Mouse (Mus musculus): ENCODE measurements around the gene Intu. TPM values are rescaled to one million over a fixed set of nuclear protein-coding genes. Genes with fewer than 3 reads are reported as not detected.

The Intu gene
- polyA plus RNA-seq, 2 experiments = 2.8 to 6.4 TPM

DNA sequence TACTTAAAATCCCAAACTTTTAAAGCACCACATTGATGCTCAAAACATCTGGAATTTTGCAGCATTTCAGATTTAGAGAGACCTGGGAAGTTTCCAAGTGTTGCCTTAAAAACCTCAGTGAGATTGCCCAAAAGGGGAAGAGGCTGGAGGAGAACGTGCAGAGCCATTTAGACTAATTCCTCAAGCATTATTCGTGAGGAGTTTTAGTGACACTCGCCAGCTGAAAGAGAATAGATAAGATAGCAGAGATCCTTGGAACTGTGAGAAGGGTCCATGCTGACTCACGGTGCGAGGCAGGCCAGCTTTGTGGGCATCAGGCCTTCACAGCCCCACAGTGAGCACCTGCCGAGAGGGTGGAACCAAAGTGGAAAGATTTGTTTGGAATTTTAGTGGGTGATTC, 137.8 kb downstream of the Intu start:
- H3K36me3 ChIP-seq (ENCODE audit: control insufficient read depth, insufficient read depth, low read length) = peaks cover 9% of the 10 kb centered on the region; the same call in 1 of the 2 replicates
- no peak overlapping the region for H3K4me3 ChIP-seq (replicated peaks; ENCODE audit: low read length)
- ATAC-seq (ENCODE audit: low FRiP score, low read depth) = no peak
- H3K9ac ChIP-seq (ENCODE audit: low read depth, low read length, severe bottlenecking) = no peak overlapping the region
- no peak overlapping the region for H3K4me2 ChIP-seq (replicated peaks; ENCODE audit: low read depth, low read length, severe bottlenecking)
- H3K9me3 ChIP-seq (ENCODE audit: control insufficient read depth, low read length) = no peaks in the 10 kb centered on the region
- H3K27me3 ChIP-seq (ENCODE audit: control insufficient read depth, insufficient read depth, low read length) = no peaks in the 10 kb centered on the region
- no peak overlapping the region for H3K27ac ChIP-seq (replicated peaks; ENCODE audit: low read depth, low read length)
- WGBS = 67% methylated on average over 6 of the region's 6 CpGs
- no peak for TF ChIP-seq POLR2A (IDR thresholded peaks at IDR 0.05; ENCODE audit: borderline replicate concordance, extremely low read depth, insufficient read depth, insufficient read length)
- no peaks in the 10 kb centered on the region; the same call in 1 of the 2 replicates for H3K4me1 ChIP-seq (ENCODE audit: control insufficient read depth, insufficient read depth, low read length)
- no peak for DNase-seq (ENCODE audit: low spot score)

DNA sequence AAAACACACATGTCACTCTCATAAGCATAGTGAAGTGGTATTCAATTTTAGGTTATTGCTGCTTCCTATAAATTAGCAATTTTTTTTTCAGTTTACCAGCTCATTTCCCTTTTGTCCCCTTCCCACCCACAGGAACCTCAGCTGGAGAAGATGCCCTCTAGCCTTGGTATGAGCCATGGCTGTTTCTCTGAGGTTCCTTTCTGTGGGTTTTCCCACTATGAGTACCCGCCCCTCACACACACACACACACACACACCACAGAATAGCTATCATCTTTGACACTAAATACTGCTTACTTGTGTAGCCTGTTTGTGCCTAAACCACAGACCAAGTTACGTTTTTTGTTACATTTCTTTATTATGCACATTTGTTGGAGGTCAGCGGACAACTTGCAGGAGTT, 138.3 kb downstream of the Intu start:
- Histone ChIP-seq H3K27ac (replicated peaks; ENCODE audit: low read depth, low read length) (no peak overlapping the region), H3K9me3 (ENCODE audit: control insufficient read depth, low read length) (no peaks in the 10 kb centered on the region), H3K4me1 (ENCODE audit: control insufficient read depth, insufficient read depth, low read length) (no peaks in the 10 kb centered on the region; the same call in 1 of the 2 replicates), H3K4me2 (replicated peaks; ENCODE audit: low read depth, low read length, severe bottlenecking) (no peak overlapping the region), H3K9ac (ENCODE audit: low read depth, low read length, severe bottlenecking) (no peak overlapping the region), H3K27me3 (ENCODE audit: control insufficient read depth, insufficient read depth, low read length) (no peaks in the 10 kb centered on the region), H3K36me3 (ENCODE audit: control insufficient read depth, insufficient read depth, low read length) (peaks cover 7% of the 10 kb centered on the region; the same call in 1 of the 2 replicates), H3K4me3 (replicated peaks; ENCODE audit: low read length) (no peak overlapping the region)
- DNase-seq (ENCODE audit: low spot score) = no peak
- ATAC-seq (ENCODE audit: low FRiP score, low read depth) = no peak
- TF ChIP-seq POLR2A (IDR thresholded peaks at IDR 0.05; ENCODE audit: borderline replicate concordance, extremely low read depth, insufficient read depth, insufficient read length) = no peak
- 94% methylated on average over 3 of the region's 3 CpGs for WGBS

DNA sequence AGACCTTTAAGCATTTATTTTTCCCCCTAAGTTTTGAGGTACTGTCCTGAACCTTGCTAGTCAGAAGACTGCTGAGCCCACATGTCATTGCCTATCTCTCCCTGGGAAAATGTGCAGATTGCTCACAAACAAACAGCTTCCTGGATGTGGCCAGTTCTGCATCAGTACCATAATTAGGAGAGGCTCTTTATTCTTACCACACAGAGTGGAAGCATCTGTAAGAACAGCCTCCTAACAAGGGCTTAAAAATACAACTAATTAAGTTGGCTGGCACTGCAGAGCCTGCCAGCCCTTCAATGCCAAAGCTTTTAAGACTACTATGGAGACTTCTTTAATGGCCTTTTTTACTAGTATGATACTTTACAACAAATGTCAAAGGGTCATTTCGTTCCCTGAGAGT, 142.4 kb downstream of the Intu start:
- no peak for ATAC-seq (ENCODE audit: low FRiP score, low read depth)
- 29% methylated on average over 1 of the region's 1 CpGs for WGBS

DNA sequence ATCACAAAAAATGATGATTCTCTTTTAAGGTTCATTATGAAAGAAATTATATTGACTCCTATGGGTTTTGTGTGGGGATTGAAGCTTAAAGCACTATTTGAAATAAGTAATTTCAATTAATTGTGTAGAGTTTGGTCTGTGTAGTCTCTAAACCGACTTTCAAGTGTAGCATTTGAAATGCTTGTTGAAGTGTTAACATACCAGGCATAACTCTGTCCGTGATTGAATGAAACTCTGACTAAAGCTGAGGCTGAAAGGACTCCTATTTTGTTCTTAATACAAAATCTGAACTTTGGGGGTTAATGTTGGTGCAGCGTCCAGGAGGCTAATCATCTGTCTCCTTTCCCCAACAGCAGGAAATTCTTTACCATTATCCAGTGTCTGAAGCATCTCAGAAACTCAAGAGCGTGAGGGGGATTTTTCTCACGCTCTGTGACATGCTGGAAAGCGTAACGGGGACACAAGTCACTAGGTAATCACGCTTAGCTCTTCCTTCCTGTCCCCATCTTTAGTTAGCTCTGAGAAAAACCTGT, 143.9 kb downstream of the Intu start:
- TF ChIP-seq POLR2A (IDR thresholded peaks at IDR 0.05; ENCODE audit: borderline replicate concordance, extremely low read depth, insufficient read depth, insufficient read length) = no peak
- no peaks in the 10 kb centered on the region for H3K27me3 ChIP-seq (ENCODE audit: control insufficient read depth, insufficient read depth, low read length)
- no peak overlapping the region for H3K4me3 ChIP-seq (replicated peaks; ENCODE audit: low read length)
- no peak overlapping the region for H3K9ac ChIP-seq (ENCODE audit: low read depth, low read length, severe bottlenecking)
- DNase-seq (ENCODE audit: low spot score) (no peak), ATAC-seq (ENCODE audit: low FRiP score, low read depth) (no peak)
- no peaks in the 10 kb centered on the region for H3K9me3 ChIP-seq (ENCODE audit: control insufficient read depth, low read length)
- H3K4me1 ChIP-seq (ENCODE audit: control insufficient read depth, insufficient read depth, low read length) = no peaks in the 10 kb centered on the region
- WGBS = 52% methylated on average over 8 of the region's 8 CpGs
- no peak overlapping the region for H3K27ac ChIP-seq (replicated peaks; ENCODE audit: low read depth, low read length)
- H3K4me2 ChIP-seq (replicated peaks; ENCODE audit: low read depth, low read length, severe bottlenecking) = no peak overlapping the region
- H3K36me3 ChIP-seq (ENCODE audit: control insufficient read depth, insufficient read depth, low read length) = no peaks in the 10 kb centered on the region; the same call in 1 of the 2 replicates

More for the DNA sequence above, 142.4 kb downstream of the Intu start:
- no peak for TF ChIP-seq POLR2A (IDR thresholded peaks at IDR 0.05; ENCODE audit: borderline replicate concordance, extremely low read depth, insufficient read depth, insufficient read length)
- Histone ChIP-seq H3K9me3 (ENCODE audit: control insufficient read depth, low read length) (no peaks in the 10 kb centered on the region), H3K27me3 (ENCODE audit: control insufficient read depth, insufficient read depth, low read length) (no peaks in the 10 kb centered on the region), H3K4me2 (replicated peaks; ENCODE audit: low read depth, low read length, severe bottlenecking) (no peak overlapping the region), H3K9ac (ENCODE audit: low read depth, low read length, severe bottlenecking) (no peak overlapping the region), H3K27ac (replicated peaks; ENCODE audit: low read depth, low read length) (no peak overlapping the region), H3K4me1 (ENCODE audit: control insufficient read depth, insufficient read depth, low read length) (no peaks in the 10 kb centered on the region), H3K36me3 (ENCODE audit: control insufficient read depth, insufficient read depth, low read length) (no peaks in the 10 kb centered on the region; the same call in 1 of the 2 replicates), H3K4me3 (replicated peaks; ENCODE audit: low read length) (no peak overlapping the region)
- DNase-seq (ENCODE audit: low spot score) = no peak

DNA sequence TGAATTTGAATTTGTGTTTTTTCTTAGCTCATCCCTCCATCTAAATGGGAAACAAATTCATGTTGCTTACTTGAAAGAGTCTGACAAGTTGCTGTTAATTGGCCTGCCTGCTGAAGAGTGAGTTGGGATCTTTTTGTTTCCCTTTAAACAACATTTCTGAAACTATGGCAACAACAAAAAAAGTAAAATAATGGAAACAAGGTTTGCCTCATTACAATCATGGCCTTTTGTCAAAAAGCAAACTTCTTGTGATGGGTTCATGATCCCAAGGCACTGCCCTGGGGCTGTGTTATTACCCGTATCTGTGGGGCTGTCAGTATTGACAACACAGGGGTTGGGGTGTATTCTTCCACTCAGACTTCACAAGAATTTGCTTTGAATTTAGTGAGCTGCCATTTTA, 147.8 kb downstream of the Intu start:
- Histone ChIP-seq H3K9me3 (ENCODE audit: control insufficient read depth, low read length) (no peaks in the 10 kb centered on the region), H3K27me3 (ENCODE audit: control insufficient read depth, insufficient read depth, low read length) (no peaks in the 10 kb centered on the region), H3K36me3 (ENCODE audit: control insufficient read depth, insufficient read depth, low read length) (0 out of 2 replicates have a peak, but pooled peaks cover 3% of the 10 kb centered on the region), H3K4me3 (replicated peaks; ENCODE audit: low read length) (no peak overlapping the region), H3K4me1 (ENCODE audit: control insufficient read depth, insufficient read depth, low read length) (no peaks in the 10 kb centered on the region), H3K9ac (ENCODE audit: low read depth, low read length, severe bottlenecking) (no peak overlapping the region), H3K4me2 (replicated peaks; ENCODE audit: low read depth, low read length, severe bottlenecking) (no peak overlapping the region), H3K27ac (replicated peaks; ENCODE audit: low read depth, low read length) (no peak overlapping the region)
- WGBS = 69% methylated on average over 1 of the region's 1 CpGs
- no peak for ATAC-seq (ENCODE audit: low FRiP score, low read depth)
- DNase-seq (ENCODE audit: low spot score) = no peak
- TF ChIP-seq POLR2A (IDR thresholded peaks at IDR 0.05; ENCODE audit: borderline replicate concordance, extremely low read depth, insufficient read depth, insufficient read length) = no peak
